ENCODE assay signal across 12 mouse cellular contexts in genomic region chr4:72144541-72144940, GRCm38 (mm10). TPM values are rescaled to one million over a fixed set of nuclear protein-coding genes. Genes with fewer than 3 reads are reported as not detected.
DNase-seq lines count a peak whose midpoint lies in the region; ATAC-seq lines count a peak whose summit lies in the region.
"Had no signal": no experiment of that assay in that cellular context is flagged by ENCODE, and none has a peak within 500 bp of the region (broad histone marks: within the 10 kb centered on the region; RNA-seq: fewer than 3 reads in every experiment).

No protein-coding gene starts in this region.

- no peak for ATAC-seq in cerebellum, adult (ENCODE audit: insufficient number of reproducible peaks, low FRiP score, low TSS enrichment)
- ATAC-seq: hindbrain, embryonic 16.5 days had no signal

- peak; percentile 13 for DNase-seq in cerebellum, adult 8-10 months
- DNase-seq in left cerebral cortex, adult 9 months (ENCODE audit: low spot score in 2 of 2), result peak; percentile 22 to 31
- no peak for DNase-seq in left cerebral cortex, adult 18-20 months (ENCODE audit: low spot score in 2 of 2)
- peak; percentile 25 for DNase-seq in 3T3-L1 (ENCODE audit: low read depth, low spot score)
- peak; percentile 56 to 77 for DNase-seq in gastrocnemius, adult 8-10 months (ENCODE audit: low spot score in 2 of 2)
- DNase-seq in ovary, postnatal 14 days (ENCODE audit: low spot score), result no peak
- no peak for DNase-seq in adrenal gland, postnatal 14 days
- DNase-seq: adrenal gland, adult 8-10 months; kidney, adult 18-20 months; thymus, postnatal 25 days had no signal

RNA-seq across cellular contexts. Expression of gene Tle1, which starts 56.2 kb away (rescaled TPM):
- total RNA-seq in left cerebral cortex, adult 18-20 months (2021), result 10 to 100 TPM; 43.4 to 45.4 TPM
- 10 to 100 TPM; 16.1 to 25.6 (median 17.8) TPM for total RNA-seq in gastrocnemius, adult 8-10 months (2022)
- total RNA-seq in adrenal gland, postnatal 14 days (2021), result 45.7 and 47.0 TPM in 2 replicates

Comparison
In these comparisons a context has a peak if more than half of its experiments do, and no peak if none do; other contexts are left out.
1. DNase-seq: peak in cerebellum, adult 8-10 months (single experiment), left cerebral cortex, adult 9 months (2 of 2), 3T3-L1 (single experiment) and gastrocnemius, adult 8-10 months (2 of 2); none in left cerebral cortex, adult 18-20 months (0 of 2), ovary, postnatal 14 days (single experiment) and adrenal gland, postnatal 14 days (single experiment).